Mouse (Mus musculus) granulocyte monocyte progenitor cell, adult 5-6 weeks (primary cell): ENCODE data around the gene Tap2. TPM values are rescaled to one million over a fixed set of nuclear protein-coding genes. Genes with fewer than 3 reads are reported as not detected.

Experiments used
- ATAC-seq: replicated peaks from 2 replicates; pipeline ENCODE4 v1.8.0; 2016; ENCODE audit warnings: mild to moderate bottlenecking, moderate TSS enrichment, inconsistent platforms; ENCODE audit not compliant: poor library complexity, severe bottlenecking
- total RNA-seq, 2 experiments: library from RNA; stranded (forward) in 1 of 2; stranded (reverse) in 1 of 2; fragments of 200-712, 200-1000 nt in 1 of 2; fragments of >200 nt in 1 of 2; fragmentation: Nextera tagmentation in 1 of 2; gene quantifications; 2 replicates each; pipeline ENCODE4 v1.2.3; 2014 to 2017

Tap2 gene
- total RNA-seq, 2 experiments from 2014 or later: 23.2 to 69.6 TPM

GRCm38 (mm10) chr17:34193468-34193867 lies 9.9 kb upstream of the Tap2 start:
- no peak for ATAC-seq

DNA sequence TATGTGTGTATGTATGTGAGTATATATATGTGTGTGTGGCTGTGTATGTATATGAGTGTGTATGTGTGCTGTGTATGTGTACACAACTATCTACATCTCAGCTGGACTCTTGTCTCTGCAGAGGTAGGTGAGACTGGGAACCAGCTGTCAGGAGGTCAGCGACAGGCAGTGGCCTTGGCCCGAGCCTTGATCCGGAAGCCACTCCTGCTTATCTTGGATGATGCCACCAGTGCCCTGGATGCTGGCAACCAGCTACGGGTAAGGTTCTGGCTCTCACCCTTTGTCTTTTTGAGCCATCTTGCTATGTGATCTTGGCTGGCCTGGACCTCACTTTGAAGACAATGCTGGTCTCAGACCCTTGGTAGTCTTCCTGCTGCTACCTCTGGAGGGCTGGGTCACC lies 8.6 kb upstream of the Tap2 start:
- ATAC-seq: no peak

DNA sequence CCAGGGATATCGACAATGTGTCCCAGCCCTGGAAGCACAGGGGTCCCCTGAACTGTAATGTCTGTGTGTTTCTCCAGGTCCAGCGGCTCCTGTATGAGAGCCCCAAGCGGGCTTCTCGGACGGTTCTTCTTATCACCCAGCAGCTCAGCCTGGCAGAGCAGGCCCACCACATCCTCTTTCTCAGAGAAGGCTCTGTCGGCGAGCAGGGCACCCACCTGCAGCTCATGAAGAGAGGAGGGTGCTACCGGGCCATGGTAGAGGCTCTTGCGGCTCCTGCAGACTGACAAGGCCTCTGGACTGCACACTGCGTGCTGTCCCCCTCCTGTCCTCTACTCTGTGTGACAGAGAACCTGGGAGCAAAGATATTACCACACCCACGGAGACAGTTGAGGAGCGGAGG lies 6.8 kb upstream of the Tap2 start:
- ATAC-seq: peak; percentile 62

GRCm38 (mm10) chr17:34196941-34197894 lies 6.1 kb upstream of the Tap2 start, which contains the start of gene Psmb8:
TSS of gene Psmb8 (plus strand) at chr17:34197721.
- ATAC-seq: peak; percentile 77

- ATAC-seq: peak; percentile 67
Observed at GRCm38 (mm10) chr17:34197904-34198520, 5.3 kb upstream of the Tap2 start.

- 0 out of 2 replicates have a peak, but pooled peaks have one; percentile 5 for ATAC-seq
Observed at GRCm38 (mm10) chr17:34198521-34198912, 4.8 kb upstream of the Tap2 start.

DNA sequence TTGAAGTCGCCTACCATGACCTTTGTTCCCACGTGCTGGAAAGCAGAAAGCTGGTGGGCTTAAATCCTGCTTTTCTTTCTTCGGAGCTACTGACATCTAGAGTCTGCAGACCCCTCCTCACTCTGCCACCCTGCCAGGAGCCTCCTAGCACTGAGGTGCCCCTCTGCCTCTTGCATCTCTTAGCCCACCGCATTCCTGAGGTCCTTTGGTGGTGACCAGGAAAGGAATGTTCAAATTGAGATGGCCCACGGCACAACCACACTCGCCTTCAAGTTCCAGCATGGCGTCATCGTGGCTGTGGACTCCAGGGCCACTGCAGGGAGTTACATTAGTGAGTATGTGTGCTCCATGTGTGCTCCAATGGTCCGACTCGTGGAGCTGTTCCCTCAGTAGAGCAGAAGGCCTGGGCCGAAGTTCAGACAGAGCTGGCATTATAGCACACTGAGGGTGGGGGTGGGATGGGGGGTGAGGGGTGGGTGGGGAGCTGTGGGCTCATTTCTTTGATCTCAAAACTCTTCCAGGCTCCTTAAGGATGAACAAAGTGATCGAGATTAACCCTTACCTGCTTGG lies 4.2 kb upstream of the Tap2 start:
- no peak for ATAC-seq

DNA sequence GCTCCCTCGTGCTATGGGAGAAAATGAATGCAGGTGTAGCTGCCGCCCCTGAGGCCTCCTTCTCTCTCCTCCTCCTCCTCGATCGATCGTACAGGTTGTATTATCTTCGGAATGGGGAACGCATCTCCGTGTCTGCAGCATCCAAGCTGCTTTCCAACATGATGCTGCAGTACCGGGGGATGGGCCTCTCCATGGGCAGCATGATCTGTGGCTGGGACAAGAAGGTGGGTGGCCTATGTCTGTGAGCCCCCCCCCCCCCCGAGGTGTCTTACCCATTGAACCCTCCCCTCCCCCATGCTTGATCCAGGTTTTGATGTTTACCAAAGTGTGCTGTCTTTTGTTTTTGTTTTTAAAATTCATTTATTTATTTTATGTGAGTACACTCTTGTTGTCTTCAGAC lies 3.3 kb upstream of the Tap2 start:
- ATAC-seq: no peak

DNA sequence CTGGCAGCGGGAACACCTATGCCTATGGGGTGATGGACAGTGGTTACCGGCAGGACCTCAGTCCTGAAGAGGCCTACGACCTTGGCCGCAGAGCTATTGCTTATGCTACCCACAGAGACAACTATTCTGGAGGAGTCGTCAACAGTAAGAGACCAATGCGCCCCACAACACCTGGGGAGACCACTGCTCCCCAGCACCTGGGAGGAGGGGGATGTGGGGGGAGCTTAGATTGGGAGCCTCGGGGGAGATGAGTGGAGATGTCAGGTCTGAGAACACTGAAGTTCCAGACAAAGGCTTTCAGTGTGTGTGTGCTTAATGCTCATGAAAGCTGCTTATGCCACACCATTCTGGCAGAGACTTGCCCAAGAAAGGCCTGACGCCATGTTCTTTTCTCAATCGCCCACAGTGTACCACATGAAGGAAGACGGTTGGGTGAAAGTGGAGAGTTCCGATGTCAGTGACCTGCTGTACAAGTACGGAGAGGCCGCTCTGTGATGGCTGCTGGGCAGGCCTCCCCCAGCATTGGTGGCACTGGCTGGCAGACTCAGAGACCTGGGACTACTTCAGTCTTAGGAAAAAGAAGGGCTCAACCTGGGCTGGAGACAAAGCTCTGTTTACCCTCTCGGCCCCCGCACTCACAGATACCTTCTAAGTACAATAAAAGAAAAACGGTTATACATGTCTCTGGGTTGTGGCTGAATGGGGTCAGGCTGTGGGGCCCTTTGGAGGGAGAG lies 2.4 kb upstream of the Tap2 start:
- ATAC-seq: no peak

DNA sequence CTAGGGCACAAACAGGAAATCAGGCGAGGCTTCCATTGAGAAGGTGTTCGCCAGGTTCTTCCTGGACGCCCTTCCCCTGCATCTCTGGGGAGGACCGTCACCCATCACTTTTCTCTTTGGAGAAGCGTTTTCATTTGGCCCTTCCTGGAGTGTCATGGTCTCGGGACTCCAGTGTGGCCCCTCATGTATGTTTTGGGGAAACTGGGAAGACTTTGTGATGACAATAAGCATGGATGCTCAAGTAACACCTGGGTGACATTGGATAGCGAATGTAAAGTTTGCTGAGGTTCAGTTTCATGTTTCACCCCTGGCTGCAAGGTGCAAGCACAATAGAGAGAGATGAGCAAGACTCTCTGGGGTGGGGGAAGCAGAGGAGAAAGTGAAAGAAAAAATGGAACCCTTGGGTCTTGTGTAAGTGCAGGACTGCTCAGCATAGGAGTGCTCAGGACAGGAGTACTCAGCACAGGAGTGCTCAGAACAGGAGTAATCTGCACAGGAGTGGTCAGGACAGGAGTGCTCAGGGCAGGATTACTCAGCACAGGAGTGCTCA lies 1.7 kb upstream of the Tap2 start:
- no peak for ATAC-seq

DNA sequence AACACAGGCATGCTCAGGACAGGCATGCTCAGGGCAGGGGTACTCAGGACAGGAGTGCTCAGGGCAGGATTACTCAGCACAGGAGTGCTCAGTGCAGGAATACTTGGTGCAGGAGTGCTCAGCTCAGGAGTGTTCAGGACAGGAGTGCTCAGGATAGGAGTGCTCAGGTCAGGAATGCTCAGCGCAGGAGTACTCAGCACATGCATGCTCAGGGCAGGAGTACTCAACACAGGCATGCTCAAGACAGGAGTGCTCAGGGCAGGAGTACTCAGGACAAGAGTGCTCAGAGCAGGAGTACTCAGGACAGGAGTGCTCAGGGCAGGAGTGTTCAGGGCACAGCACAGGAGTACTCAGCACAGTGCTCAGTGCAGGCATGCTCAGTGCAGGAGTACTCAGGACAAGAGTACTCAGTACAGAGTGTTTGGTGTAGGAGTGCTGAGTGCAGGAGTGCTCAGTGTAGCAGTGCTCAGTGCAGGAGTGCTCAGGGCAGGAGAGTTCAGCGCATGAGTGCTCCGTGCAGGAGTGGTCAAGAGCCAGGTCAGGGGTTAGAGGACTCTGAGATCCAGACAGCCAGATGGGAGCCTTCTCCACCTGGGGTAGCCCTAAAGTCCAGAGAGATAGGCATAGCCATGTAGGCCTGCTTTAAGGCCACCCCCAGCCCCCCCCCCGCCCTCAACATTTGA lies 426 bp upstream of the Tap2 start:
- no peak for ATAC-seq

GRCm38 (mm10) chr17:34204303-34205010 lies 1.1 kb downstream of the Tap2 start:
- ATAC-seq: peak; percentile 60

DNA sequence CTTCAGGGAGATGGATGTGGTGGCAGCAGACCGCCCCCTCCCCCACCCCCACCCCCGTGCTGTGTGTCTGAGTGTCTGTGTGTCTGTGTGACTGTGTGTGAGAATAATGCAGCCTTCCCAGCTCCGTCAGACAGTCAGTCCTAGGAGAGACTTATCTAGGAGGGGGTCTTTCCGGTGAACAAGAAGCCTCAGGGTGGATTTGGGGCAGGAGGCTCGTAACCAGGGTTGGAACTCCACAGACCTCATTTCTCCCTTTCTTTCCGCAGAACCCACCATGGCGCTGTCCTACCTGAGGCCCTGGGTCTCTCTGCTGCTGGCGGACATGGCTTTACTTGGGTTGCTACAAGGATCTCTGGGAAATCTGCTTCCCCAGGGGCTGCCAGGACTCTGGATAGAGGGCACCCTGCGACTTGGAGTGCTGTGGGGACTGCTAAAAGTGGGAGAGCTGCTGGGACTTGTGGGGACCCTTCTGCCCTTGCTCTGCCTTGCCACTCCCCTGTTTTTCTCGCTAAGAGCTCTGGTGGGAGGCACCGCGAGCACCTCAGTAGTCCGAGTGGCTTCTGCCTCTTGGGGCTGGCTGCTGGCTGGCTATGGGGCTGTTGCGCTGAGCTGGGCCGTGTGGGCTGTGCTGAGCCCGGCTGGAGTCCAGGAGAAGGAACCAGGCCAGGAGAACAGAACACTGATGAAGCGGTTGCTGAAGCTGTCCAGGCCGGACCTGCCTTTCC lies 1.9 kb downstream of the Tap2 start:
- ATAC-seq: no peak

GRCm38 (mm10) chr17:34205746-34206176 lies 2.4 kb downstream of the Tap2 start:
- peak; percentile 60 for ATAC-seq

- ATAC-seq: no peak
Observed at GRCm38 (mm10) chr17:34206731-34207130, 3.4 kb downstream of the Tap2 start.

DNA sequence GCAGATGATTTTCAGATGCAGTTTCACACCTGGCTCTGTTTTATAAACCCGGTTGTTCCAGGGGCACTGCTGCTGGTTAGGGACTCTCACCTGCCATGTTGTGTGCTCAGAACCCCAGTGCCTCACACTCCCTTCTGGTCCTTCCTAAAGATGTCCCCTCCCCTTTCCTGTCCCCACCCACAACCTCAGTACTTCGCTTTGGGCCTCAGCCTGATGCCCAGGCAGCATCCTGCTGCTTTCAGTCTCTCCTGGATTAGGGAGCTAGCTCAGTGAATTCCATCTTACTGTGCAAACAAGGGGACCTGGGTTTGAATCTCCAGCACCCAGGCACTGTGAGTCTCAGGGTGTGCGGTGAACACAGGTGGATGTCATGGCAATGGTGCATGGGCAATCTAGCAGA lies 4.1 kb downstream of the Tap2 start:
- ATAC-seq: no peak

- ATAC-seq: no peak
Observed at GRCm38 (mm10) chr17:34207866-34208265, 4.5 kb downstream of the Tap2 start.

DNA sequence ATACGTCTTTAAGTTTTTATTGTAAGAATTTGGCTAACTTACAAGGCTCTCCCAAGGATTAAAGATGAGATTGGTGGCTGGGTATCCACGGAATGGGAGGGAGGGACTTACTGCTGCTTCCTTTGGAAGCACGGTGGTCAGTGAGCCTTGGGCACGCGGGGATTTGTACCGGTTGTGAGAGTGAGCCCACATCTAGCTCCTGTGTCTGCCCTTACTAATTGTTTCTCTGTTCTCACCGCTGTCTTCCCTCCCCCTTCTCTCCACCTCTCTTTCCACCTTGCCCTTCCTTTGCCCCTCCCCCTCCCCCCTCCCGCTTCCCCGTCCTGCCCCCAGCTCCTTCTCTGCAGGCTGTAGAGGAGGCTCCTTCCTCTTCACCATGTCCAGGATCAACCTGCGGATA lies 5.1 kb downstream of the Tap2 start:
- no peak for ATAC-seq
